Mouse (Mus musculus) liver, adult 2 months (tissue): ENCODE data around the gene Rcan1. TPM values are rescaled to one million over a fixed set of nuclear protein-coding genes. Genes with fewer than 3 reads are reported as not detected.

ENCODE experiments used
- DNase-seq: peaks from one replicate; pipeline ENCODE4 v3.0.0-alpha.2; 2011; ENCODE audit warnings: low read depth, low spot score; ENCODE audit errors: extremely low read depth
- H3K27ac ChIP-seq: fragments of 200-500 bp; replicated peaks from 2 replicates; pipeline ENCODE4 v1.5.1; 2012; ENCODE audit warnings: low read depth, mild to moderate bottlenecking, control low read depth, inconsistent platforms, low read length; ENCODE audit not compliant: insufficient read depth
- H3K27me3 ChIP-seq: fragments of 200-500 bp; 2 replicates; pipeline ENCODE4 v1.6.1; 2012; ENCODE audit warnings: mild to moderate bottlenecking, moderate library complexity, low read length, inconsistent platforms; ENCODE audit not compliant: control insufficient read depth, insufficient read depth
- H3K36me3 ChIP-seq: fragments of 200-500 bp; 2 replicates; pipeline ENCODE4 v1.6.1; 2012; ENCODE audit warnings: low read length, inconsistent platforms; ENCODE audit not compliant: control insufficient read depth, insufficient read depth
- H3K4me1 ChIP-seq: fragments of 200-500 bp; 2 replicates; pipeline ENCODE4 v1.6.1; 2011; ENCODE audit warnings: low read length; ENCODE audit not compliant: control insufficient read depth, insufficient read depth
- H3K4me3 ChIP-seq: fragments of 200-500 bp; 2 replicates; pipeline ENCODE4 v1.5.1; 2011; ENCODE audit warnings: low read depth, mild to moderate bottlenecking, control low read depth, low read length, moderate library complexity; ENCODE audit not compliant: insufficient read depth
- H3K79me2 ChIP-seq: fragments of 200-500 bp; 2 replicates; pipeline ENCODE4 v1.6.1; 2012; ENCODE audit warnings: inconsistent platforms, mild to moderate bottlenecking, low read length, moderate library complexity; ENCODE audit not compliant: control insufficient read depth, insufficient read depth
- H3K9ac ChIP-seq: fragments of 200-500 bp; 2 replicates; pipeline ENCODE4 v1.6.1; 2012; ENCODE audit warnings: low read depth, mild to moderate bottlenecking, control low read depth, inconsistent platforms, low read length
- CTCF ChIP-seq: fragments of 200-500 bp; IDR thresholded peaks from 2 replicates; pipeline ENCODE4 v1.5.1; 2011; ENCODE audit warnings: low read depth, low read length, control low read depth
- POLR2A ChIP-seq: fragments of 200-500 bp; IDR thresholded peaks from 2 replicates; pipeline ENCODE4 v1.6.1; 2011; ENCODE audit warnings: low read length, control low read depth; ENCODE audit not compliant: insufficient read depth; ENCODE audit errors: extremely low read depth
- WGBS: fragments of 180-500 bp; shearing (Covaris S2); methylation state at CpG from one replicate; pipeline ENCODE4 v1.1.7; 2018; 5-methylcytosine and 5-hydroxymethylcytosine counted together
- polyA plus RNA-seq: library from polyadenylated mRNA; depleted of rRNA; stranded (reverse); fragments of >200 nt; gene quantifications from 2 replicates; pipeline ENCODE4 v1.2.3, GENCODE M21; 2012
- total RNA-seq: library from RNA; depleted of rRNA; stranded (reverse); fragments of >200 nt; gene quantifications from 2 replicates; pipeline ENCODE4 v1.2.3, GENCODE M21; 2014

Gene Rcan1
- total and polyA plus RNA-seq, 2 experiments, result 7.8 to 12.8 TPM

- TF ChIP-seq POLR2A, result no peak
- no peak for TF ChIP-seq CTCF
- WGBS, result 97% methylated on average over 14 of the region's 14 CpGs
- no peaks in the 10 kb centered on the region for H3K27me3 ChIP-seq
Observed at GRCm38 (mm10) chr16:92449080-92449479, 21.6 kb downstream of the Rcan1 start.

GRCm38 (mm10) chr16:92445377-92445776 lies 25.3 kb downstream of the Rcan1 start:
- Histone ChIP-seq H3K36me3 (no peaks in the 10 kb centered on the region), H3K4me1 (peaks cover 8% of the 10 kb centered on the region; the same call in 1 of the 2 replicates), H3K27ac (no peak overlapping the region), H3K27me3 (no peaks in the 10 kb centered on the region), H3K4me3 (no peak overlapping the region), H3K9ac (no peak overlapping the region), H3K79me2 (0 out of 2 replicates have a peak, but pooled peaks cover 5% of the 10 kb centered on the region)
- 78% methylated on average over 10 of the region's 10 CpGs for WGBS
- peak; percentile 26 for DNase-seq
- TF ChIP-seq CTCF (peak; percentile 74), POLR2A (no peak)

More at GRCm38 (mm10) chr16:92449080-92449479, 21.6 kb downstream of the Rcan1 start:
- no peak overlapping the region for H3K4me3 ChIP-seq
- H3K36me3 ChIP-seq, result no peaks in the 10 kb centered on the region
- H3K79me2 ChIP-seq, result no peaks in the 10 kb centered on the region
- no peak overlapping the region for H3K9ac ChIP-seq
- H3K27ac ChIP-seq, result no peak overlapping the region
- no peak for DNase-seq
- peaks cover 8% of the 10 kb centered on the region; the same call in 1 of the 2 replicates for H3K4me1 ChIP-seq

GRCm38 (mm10) chr16:92443644-92444113 lies 27.0 kb downstream of the Rcan1 start:
- Histone ChIP-seq H3K27me3 (no peaks in the 10 kb centered on the region), H3K4me1 (peaks cover 8% of the 10 kb centered on the region; the same call in 1 of the 2 replicates), H3K9ac (no peak overlapping the region), H3K4me3 (no peak overlapping the region), H3K79me2 (0 out of 2 replicates have a peak, but pooled peaks cover 5% of the 10 kb centered on the region), H3K36me3 (no peaks in the 10 kb centered on the region), H3K27ac (no peak overlapping the region)
- DNase-seq, result no peak
- TF ChIP-seq POLR2A (no peak), CTCF (0 out of 2 replicates have a peak, but pooled peaks have one; percentile 13)
- 50% methylated on average over 13 of the region's 13 CpGs for WGBS

- Histone ChIP-seq H3K27me3 (no peaks in the 10 kb centered on the region), H3K27ac (no peak overlapping the region), H3K4me3 (no peak overlapping the region), H3K9ac (no peak overlapping the region), H3K36me3 (no peaks in the 10 kb centered on the region), H3K4me1 (peaks cover 8% of the 10 kb centered on the region; the same call in 1 of the 2 replicates), H3K79me2 (0 out of 2 replicates have a peak, but pooled peaks cover 5% of the 10 kb centered on the region)
- WGBS, result 94% methylated on average over 4 of the region's 4 CpGs
- no peak for DNase-seq
- TF ChIP-seq CTCF (no peak), POLR2A (no peak)
Observed at GRCm38 (mm10) chr16:92442946-92443345, 27.7 kb downstream of the Rcan1 start.

- H3K27me3 ChIP-seq, result no peaks in the 10 kb centered on the region
- H3K9ac ChIP-seq, result no peak overlapping the region
- peaks cover 8% of the 10 kb centered on the region; the same call in 1 of the 2 replicates for H3K4me1 ChIP-seq
- no peak for TF ChIP-seq CTCF
- no peak for TF ChIP-seq POLR2A
- 92% methylated on average over 11 of the region's 11 CpGs for WGBS
- no peak for DNase-seq
- no peak overlapping the region for H3K27ac ChIP-seq
- 0 out of 2 replicates have a peak, but pooled peaks cover 5% of the 10 kb centered on the region for H3K79me2 ChIP-seq
- H3K36me3 ChIP-seq, result no peaks in the 10 kb centered on the region
- no peak overlapping the region for H3K4me3 ChIP-seq
Observed at GRCm38 (mm10) chr16:92442150-92442549, 28.5 kb downstream of the Rcan1 start.

DNA sequence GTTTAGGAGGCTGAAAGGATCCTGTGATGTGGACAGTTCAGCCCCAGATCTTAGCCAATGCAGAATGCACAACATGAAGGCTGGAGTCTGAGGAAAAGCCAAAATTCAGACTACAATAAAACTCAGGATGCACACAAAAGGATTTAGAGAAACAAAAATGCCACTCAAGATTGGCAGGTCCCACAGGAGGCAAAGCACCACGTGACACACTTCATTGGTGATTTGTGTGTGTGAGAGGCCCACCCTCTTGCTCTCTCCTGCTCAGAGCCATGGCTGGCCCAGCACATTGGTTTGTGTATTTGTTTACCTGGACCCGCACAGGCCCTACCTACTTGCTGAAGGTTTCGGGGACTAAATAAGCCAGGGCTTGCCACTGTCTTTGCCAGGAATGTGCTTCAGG lies 29.5 kb downstream of the Rcan1 start:
- no peak overlapping the region for H3K4me3 ChIP-seq
- DNase-seq, result no peak
- TF ChIP-seq CTCF, result no peak
- TF ChIP-seq POLR2A, result no peak
- 0 out of 2 replicates have a peak, but pooled peaks cover 5% of the 10 kb centered on the region for H3K79me2 ChIP-seq
- H3K36me3 ChIP-seq, result no peaks in the 10 kb centered on the region
- H3K9ac ChIP-seq, result no peak overlapping the region
- H3K27me3 ChIP-seq, result no peaks in the 10 kb centered on the region
- H3K27ac ChIP-seq, result no peak overlapping the region
- WGBS, result 74% methylated on average over 3 of the region's 3 CpGs
- peaks cover 6% of the 10 kb centered on the region; the same call in 1 of the 2 replicates for H3K4me1 ChIP-seq
